Mouse (Mus musculus) olfactory bulb, adult 2 months (tissue): ENCODE data around the gene Gm21985.

Experiments used
- CTCF ChIP-seq: fragments of 200-500 bp; IDR thresholded peaks from 2 replicates; pipeline ENCODE4 v1.5.1; 2012; ENCODE audit warnings: low read depth, mild to moderate bottlenecking, low read length, moderate library complexity; ENCODE audit not compliant: insufficient read depth
- POLR2A ChIP-seq: fragments of 200-500 bp; IDR thresholded peaks from 2 replicates; pipeline ENCODE4 v1.6.1; 2012; ENCODE audit warnings: mild to moderate bottlenecking, low read depth, low read length, moderate library complexity; ENCODE audit not compliant: insufficient read depth

- no peak for TF ChIP-seq CTCF
- no peak for TF ChIP-seq POLR2A
Observed at GRCm38 (mm10) chr2:112239935-112240721, 26.0 kb upstream of the Gm21985 start.
